Mouse (Mus musculus): Measurements from ENCODE around the gene Crip1.
"Not testable (repeated sequence)": the region's sequence is repeated elsewhere in the genome, so short reads cannot be mapped to it uniquely, and the experiment has no call there.

Crip1 gene

GRCm38 (mm10) chr12:113186326-113187010, 40.4 kb downstream of the Crip1 start:
- DNase-seq: no peak

- no peak for DNase-seq
Measured at GRCm38 (mm10) chr12:113187011-113187375, 40.9 kb downstream of the Crip1 start.

- DNase-seq: peak; percentile 48 to 82
Measured at GRCm38 (mm10) chr12:113187584-113188295, 41.6 kb downstream of the Crip1 start.

- DNase-seq: no peak
Measured at GRCm38 (mm10) chr12:113188349-113189055, 42.4 kb downstream of the Crip1 start.

- no peak for DNase-seq
Measured at GRCm38 (mm10) chr12:113193423-113193822, 47.3 kb downstream of the Crip1 start.

- DNase-seq: not testable (repeated sequence)
Measured at GRCm38 (mm10) chr12:113199132-113199531, 53.0 kb downstream of the Crip1 start.

GRCm38 (mm10) chr12:113201301-113201700, 55.2 kb downstream of the Crip1 start:
- DNase-seq: no peak

- DNase-seq: no peak
Measured at GRCm38 (mm10) chr12:113202008-113202407, 55.9 kb downstream of the Crip1 start.
